Mouse (Mus musculus): ENCODE measurements around the gene Srf.
"Not testable (repeated sequence)": the region's sequence is repeated elsewhere in the genome, so short reads cannot be mapped to it uniquely, and the experiment has no call there.

Srf gene

GRCm38 (mm10) chr17:46555673-46556583 is at the start of gene Srf:
Srf (minus strand) TSS chr17:46556175.
- peak; percentile 94 to 95 for DNase-seq (ENCODE audit: low spot score in 2 of 2)

GRCm38 (mm10) chr17:46605126-46605525 is 49.2 kb upstream of the Srf start:
- DNase-seq (ENCODE audit: low spot score in 2 of 2), result no peak

- DNase-seq (ENCODE audit: low spot score in 2 of 2), result no peak
These were observed 47.3 kb upstream of the Srf start for GRCm38 (mm10) chr17:46603229-46603628.

- DNase-seq (ENCODE audit: low spot score in 2 of 2), result no peak
These were observed 46.2 kb upstream of the Srf start for GRCm38 (mm10) chr17:46602212-46602611.

GRCm38 (mm10) chr17:46600569-46600968 is 44.6 kb upstream of the Srf start:
- DNase-seq (ENCODE audit: low spot score in 2 of 2), result no peak

GRCm38 (mm10) chr17:46598963-46599362 is 43.0 kb upstream of the Srf start:
- no peak for DNase-seq (ENCODE audit: low spot score in 2 of 2)

GRCm38 (mm10) chr17:46597956-46598355 is 42.0 kb upstream of the Srf start:
- DNase-seq (ENCODE audit: low spot score in 2 of 2), result no peak

- DNase-seq (ENCODE audit: low spot score in 2 of 2), result no peak
These were observed 39.4 kb upstream of the Srf start for GRCm38 (mm10) chr17:46595336-46595735.

GRCm38 (mm10) chr17:46594606-46595005 is 38.6 kb upstream of the Srf start:
- DNase-seq (ENCODE audit: low spot score in 2 of 2), result no peak

- DNase-seq (ENCODE audit: low spot score in 2 of 2), result no peak
These were observed 37.1 kb upstream of the Srf start for GRCm38 (mm10) chr17:46593124-46593523.

GRCm38 (mm10) chr17:46591406-46591805 is 35.4 kb upstream of the Srf start:
- no peak for DNase-seq (ENCODE audit: low spot score in 2 of 2)

- no peak for DNase-seq (ENCODE audit: low spot score in 2 of 2)
These were observed 34.5 kb upstream of the Srf start for GRCm38 (mm10) chr17:46590439-46590838.

- DNase-seq (ENCODE audit: low spot score in 2 of 2), result no peak
These were observed 33.8 kb upstream of the Srf start for GRCm38 (mm10) chr17:46589635-46590314.

GRCm38 (mm10) chr17:46588913-46589312 is 32.9 kb upstream of the Srf start:
- DNase-seq (ENCODE audit: low spot score in 2 of 2), result no peak

GRCm38 (mm10) chr17:46588173-46588572 is 32.2 kb upstream of the Srf start:
- DNase-seq (ENCODE audit: low spot score in 2 of 2), result no peak

- DNase-seq (ENCODE audit: low spot score in 2 of 2), result no peak
These were observed 30.4 kb upstream of the Srf start for GRCm38 (mm10) chr17:46586327-46586726.

GRCm38 (mm10) chr17:46578650-46579049 is 22.7 kb upstream of the Srf start:
- DNase-seq (ENCODE audit: low spot score in 2 of 2), result no peak

GRCm38 (mm10) chr17:46576070-46576469 is 20.1 kb upstream of the Srf start:
- peak; percentile 31 to 74 for DNase-seq (ENCODE audit: low spot score in 2 of 2)

- no peak for DNase-seq (ENCODE audit: low spot score in 2 of 2)
These were observed 18.6 kb upstream of the Srf start for GRCm38 (mm10) chr17:46574535-46574934.

GRCm38 (mm10) chr17:46571005-46571404 is 15.0 kb upstream of the Srf start:
- DNase-seq (ENCODE audit: low spot score in 2 of 2), result no peak

GRCm38 (mm10) chr17:46559146-46559545 is 3.2 kb upstream of the Srf start:
- DNase-seq (ENCODE audit: low spot score in 2 of 2), result no peak

- DNase-seq (ENCODE audit: low spot score in 2 of 2), result no peak
These were observed 2.2 kb upstream of the Srf start for GRCm38 (mm10) chr17:46558151-46558550.

GRCm38 (mm10) chr17:46557321-46557720 is 1.3 kb upstream of the Srf start:
- DNase-seq (ENCODE audit: low spot score in 2 of 2), result not testable (repeated sequence)

Measured in spleen, postnatal 4 days (tissue).